Mouse (Mus musculus) E14TG2a.4 (cell line): ENCODE data around the gene Tspoap1.

Source experiments
- CTCF ChIP-seq: conservative IDR thresholded peaks from 2 replicates; pipeline ENCODE4 v1.5.1; 2014; ENCODE audit warnings: low read length
- NANOG ChIP-seq: IDR thresholded peaks from 2 replicates; pipeline ENCODE4 v1.6.1; 2014; ENCODE audit warnings: borderline replicate concordance, low read length, mixed read lengths
- POU5F1 ChIP-seq: IDR thresholded peaks from 2 replicates; pipeline ENCODE4 v1.6.1; 2014; ENCODE audit warnings: low read length, borderline replicate concordance

- TF ChIP-seq CTCF (no peak), POU5F1 (no peak), NANOG (no peak)
Observed at GRCm38 (mm10) chr11:87734346-87734745, 26.0 kb upstream of the Tspoap1 start.
